Mouse (Mus musculus) MEL-GATA-1-ER (cell line): Measurements from ENCODE around the gene Olfr124.

Source experiments
- DNase-seq: peaks from one replicate; pipeline ENCODE4 v3.0.0-alpha.2; 2012; ENCODE audit warnings: low read depth; ENCODE audit errors: extremely low read depth

The Olfr124 gene

DNA sequence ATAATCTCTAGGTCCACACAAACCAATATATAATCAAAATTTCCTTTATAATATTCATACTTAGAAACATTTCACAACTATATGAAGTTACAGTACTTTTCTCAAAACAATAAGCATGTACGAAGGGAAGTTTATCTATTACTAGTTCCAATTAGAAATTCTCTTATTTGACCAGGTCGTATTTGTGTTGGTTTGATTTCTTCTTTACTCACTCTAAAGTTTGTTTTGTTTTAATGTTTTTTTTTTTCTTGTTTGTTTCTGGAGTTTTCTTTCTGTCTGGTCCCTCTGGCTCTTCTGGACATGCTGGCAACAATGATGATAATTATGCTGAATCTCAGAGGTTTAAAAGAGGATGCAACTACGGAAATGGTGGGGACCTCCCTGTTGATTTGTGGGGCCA lies at the start of gene Olfr124:
Gene Olfr124, plus strand, starts transcription at position 301 of the 400 bp plus-strand sequence.
- DNase-seq: no peak

DNA sequence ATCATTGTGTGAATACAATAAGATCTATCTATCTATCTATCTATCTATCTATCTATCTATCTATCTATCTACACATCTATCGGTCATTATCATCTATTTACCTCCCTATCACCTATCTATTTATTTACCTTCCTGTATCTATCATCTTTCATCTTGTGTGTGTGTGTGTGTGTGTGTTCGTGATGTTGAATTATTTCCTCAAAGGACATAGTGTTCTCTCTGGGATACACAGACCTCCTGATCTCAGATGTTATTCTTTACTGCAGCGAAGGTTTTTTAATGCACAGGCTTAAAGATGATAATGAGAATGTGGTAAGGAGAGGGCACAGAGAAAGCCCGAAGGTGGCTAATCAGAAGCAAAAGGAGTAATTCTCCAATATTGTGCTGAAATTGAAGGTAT lies 31.4 kb upstream of the Olfr124 start, which contains the start of gene Olfr122:
Gene Olfr122, plus strand, starts transcription at position 301 of the 400 bp plus-strand sequence.
- DNase-seq: no peak

DNA sequence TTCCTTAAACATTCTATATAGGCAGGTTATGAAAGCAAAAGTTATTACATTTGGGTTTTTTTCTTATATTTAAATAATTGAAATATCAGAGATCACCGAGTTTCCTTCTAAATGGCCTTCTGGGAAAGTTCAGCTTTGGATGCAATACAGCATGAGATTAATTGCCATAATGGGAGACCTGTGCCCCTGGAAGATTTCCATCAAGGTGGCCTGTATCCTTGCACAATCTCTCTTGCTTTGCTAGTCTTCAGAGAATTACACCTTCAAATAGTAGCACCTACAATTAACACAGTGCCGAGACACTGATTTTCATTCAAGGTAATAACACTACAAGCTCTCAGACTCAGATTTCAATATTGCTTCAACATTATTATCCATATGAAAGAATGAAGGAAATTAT lies 6.5 kb upstream of the Olfr124 start, which contains the start of gene Olfr123:
Gene Olfr123, plus strand, starts transcription at position 301 of the 400 bp plus-strand sequence.
- DNase-seq: no peak

DNA sequence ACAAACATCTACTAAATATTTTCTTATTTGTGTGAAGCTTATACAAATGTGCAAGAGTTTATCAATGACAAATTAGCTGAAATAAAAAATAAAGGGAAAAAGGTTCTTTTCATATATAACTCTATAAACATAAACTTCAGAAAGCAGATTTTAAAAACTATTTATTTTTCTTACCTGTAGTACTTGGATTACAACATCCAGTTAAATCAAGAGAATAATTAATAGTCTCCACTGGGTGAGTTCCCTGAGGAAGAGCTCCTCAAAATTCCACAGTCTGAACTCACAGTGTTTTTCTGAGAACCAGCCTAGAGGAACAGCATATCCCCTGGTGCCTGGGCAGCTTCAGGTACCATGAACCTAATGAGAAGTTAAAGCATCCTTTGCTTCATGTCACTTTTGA lies 33.0 kb downstream of the Olfr124 start, which contains the start of gene Olfr125:
Gene Olfr125, plus strand, starts transcription at position 301 of the 400 bp plus-strand sequence.
- no peak for DNase-seq

DNA sequence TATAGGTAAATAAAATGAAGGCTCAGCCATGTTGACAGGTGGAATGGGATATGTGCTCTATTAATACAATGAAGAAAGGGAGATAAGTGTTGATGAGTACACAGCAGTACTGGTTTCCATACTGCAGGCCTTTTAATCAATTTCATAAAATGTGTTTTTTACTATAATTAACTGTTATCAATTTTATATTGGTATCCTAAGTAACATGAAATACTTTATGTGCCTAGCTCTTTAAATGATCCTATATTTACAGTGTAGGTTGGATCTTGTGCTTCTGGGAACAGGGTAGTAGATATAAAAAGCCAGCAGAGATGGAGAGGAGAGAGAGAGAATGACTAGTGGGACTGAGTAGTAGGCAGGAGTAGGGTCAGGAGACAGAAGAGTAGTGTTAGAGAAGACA lies 47.5 kb downstream of the Olfr124 start, which contains the start of gene Olfr126:
Gene Olfr126, plus strand, starts transcription at position 301 of the 400 bp plus-strand sequence.
- DNase-seq: no peak
